Mouse (Mus musculus): ENCODE data around the gene Lmx1a.
A peak's percentile ranks its signal among the peaks of the same experiment; 100 is the strongest.

Lmx1a gene

DNA sequence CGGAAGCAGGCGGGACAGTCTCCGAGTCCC lies at the start of gene Lmx1a:
Lmx1a (plus strand) TSS at position 6 of the 30 bp plus-strand sequence.
- DNase-seq (ENCODE audit: low spot score): no peak

DNA sequence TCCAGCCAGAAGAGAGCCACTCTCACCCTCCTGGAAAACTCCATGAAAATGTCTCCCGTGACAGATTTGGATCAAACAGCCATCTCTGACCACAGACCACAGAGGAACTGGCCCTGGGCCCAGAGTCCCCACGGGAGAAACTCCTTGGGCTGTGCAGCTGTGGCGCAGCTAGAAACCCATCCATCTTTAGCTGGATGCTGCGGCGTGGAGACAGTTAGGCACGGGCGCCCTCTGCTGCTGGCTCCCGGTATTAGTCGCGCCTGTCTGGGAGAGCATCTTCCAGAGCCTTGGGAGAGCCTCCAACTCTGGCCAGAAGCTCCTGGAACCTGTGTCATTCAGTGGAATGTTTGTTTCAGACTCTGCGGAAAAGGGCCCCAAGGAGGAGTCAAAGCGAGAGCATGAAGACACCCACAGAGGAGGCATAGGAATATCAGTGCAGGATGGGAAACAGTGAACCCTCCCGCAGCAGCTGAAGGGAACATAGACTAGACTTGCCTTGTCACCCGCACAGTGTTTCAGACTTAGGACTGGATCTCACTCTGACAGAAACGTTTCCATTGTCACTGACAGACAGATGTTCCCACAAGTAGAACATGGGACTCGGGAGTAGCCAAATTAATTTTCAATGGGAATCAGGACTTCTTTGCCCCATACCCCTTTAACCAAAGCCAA lies 44.0 kb upstream of the Lmx1a start:
- DNase-seq (ENCODE audit: low spot score): peak; percentile 90

DNA sequence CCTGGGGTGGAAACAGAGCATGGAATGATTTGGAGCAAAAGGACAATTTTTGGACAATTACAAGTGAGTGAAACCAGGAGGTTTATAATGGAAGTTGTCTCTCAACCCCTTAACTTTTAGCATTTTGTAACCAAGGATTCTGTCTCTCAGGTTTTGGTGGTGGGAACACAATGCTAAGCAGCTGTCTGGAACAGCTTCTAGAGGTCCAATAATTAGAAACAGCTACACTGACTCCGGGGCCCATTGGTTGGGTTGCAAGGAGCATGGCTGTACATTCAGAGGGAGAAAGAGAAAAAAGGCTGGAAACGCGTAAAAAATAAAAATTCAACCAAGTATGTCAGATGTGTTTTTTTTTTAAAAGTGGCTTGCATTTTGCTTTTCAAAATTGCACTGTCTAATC lies 40.4 kb upstream of the Lmx1a start:
- no peak for DNase-seq (ENCODE audit: low spot score)

DNA sequence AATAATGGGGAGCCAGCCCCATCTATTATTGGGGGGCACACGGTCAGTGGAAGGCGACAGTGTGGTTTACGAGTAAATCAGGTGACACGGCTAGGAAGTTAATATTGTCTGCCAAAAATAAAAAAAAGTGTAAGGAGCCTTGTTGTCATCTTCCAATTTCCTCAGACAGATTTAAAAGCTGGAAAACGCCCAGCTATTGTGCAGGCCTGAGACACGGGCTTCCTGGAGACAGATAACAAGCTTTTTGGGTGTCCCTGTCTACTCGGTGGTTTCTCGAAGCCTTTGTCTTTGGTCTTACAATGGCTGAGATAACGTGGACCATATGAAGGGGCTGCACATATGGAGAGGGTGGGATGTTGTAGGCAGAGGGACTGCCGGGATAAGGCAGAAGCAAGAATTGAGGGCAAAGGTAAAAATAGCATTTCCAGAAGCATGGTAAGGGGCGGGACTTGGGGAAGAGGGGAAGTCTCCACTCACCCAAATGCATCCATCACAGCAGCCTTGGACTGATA lies 39.9 kb upstream of the Lmx1a start:
- DNase-seq (ENCODE audit: low spot score): no peak

DNA sequence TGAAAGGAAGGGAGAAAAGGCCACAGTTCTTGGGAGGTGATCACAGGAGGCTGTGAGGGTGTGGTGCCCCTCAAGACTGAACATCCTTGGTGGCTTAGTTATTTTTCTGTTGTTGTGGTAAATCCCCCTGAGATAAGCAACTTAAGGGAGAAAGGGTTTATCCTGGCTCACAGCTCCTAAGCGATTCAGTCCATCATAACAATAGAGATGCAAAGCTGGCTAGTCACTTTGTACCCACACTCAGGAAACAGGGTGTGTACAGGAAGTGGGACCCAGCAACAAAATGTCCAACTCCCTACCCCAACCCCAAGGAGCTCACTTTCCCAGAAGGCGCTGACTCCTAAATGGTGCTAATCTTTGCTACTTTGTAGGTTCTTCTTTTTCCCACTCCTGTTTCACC lies 36.7 kb upstream of the Lmx1a start:
- DNase-seq (ENCODE audit: low spot score): no peak

DNA sequence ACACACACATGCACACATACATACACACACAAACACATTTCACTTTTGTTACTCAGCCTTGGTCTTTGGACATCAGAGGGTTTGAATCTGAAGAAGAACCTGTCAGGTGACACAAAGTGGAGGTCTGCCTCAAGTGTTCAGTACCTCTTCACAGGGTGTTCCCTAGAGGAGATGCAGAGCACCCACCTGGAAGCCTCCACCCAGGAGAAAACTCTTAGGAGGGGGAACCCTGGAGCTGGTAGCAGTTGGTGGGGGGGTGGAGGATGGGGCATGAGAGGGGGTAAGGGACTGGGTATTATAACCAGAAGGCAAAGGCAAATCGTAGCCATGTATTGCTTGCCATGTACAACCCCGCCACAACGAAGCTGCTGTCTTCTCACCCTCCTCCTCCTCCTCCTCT lies 30.0 kb upstream of the Lmx1a start:
- DNase-seq (ENCODE audit: low spot score): no peak

DNA sequence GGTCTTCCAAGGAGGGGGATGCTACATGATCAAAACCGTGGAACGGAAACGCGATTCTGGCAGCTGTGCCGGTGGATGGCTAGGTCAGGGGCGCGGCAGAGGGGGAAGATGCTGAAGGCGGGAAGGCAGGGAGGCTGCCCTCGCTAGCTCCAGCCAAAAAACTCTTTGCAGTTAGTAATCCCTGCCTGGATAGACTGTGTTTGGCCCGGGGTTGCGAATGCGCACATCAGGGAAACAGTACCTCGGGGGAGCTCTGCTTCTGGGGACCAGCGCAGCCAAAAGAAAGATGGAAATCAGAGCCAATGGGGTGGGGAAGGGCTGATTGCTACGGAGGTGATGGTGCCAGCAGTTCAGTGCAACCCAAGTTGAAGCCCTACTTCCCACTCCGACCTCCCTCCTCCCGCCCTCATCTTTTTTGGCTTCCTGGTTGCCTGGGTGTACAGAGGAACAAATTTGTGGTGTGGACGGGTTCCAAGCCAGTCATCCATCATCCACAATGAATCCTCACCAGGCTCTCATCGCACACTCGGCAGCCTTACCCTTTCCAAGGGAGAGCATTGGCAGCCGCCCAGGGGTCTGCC lies 28.4 kb upstream of the Lmx1a start:
- peak; percentile 53 for DNase-seq (ENCODE audit: low spot score)

DNA sequence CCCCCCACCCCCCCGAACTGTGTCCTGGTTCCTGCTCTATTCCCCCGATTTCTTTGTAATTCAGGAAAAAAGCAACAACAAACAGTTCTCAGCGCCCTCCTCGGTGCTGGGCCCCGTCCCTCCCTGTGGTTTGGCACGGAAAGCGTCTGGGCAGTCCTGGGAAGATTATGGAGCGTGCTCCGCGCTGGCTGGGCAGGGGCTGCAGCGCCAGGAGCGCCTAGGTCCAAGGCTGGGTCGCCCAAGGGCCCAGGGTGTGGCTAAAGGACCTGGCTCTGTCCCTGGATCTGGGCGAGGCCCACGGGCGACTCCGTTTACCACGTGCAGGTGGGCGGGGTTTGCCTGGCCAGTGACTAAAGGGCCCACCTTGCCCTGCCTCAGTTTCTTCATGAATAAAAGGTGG lies 27.9 kb upstream of the Lmx1a start:
- peak; percentile 15 for DNase-seq (ENCODE audit: low spot score)

DNA sequence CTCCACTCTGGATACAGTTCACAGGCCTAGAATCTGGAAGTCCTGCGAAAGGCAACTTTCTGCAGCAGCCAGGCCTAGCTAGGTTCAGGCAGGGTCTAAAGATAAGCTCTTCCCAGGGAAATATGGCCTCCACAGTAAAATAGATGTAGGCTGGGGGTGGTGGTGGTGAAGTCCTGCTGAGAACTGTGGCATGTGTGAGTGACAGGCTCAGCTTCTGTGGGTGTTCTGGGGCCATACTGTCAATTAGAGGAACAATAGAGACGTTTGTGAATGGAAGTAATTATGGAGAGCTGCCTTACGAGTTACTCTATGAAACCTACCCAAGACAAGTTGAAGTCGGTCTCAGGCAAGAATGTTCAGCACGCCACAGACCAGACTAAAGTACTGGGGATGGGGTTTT lies 25.9 kb upstream of the Lmx1a start:
- no peak for DNase-seq (ENCODE audit: low spot score)

DNA sequence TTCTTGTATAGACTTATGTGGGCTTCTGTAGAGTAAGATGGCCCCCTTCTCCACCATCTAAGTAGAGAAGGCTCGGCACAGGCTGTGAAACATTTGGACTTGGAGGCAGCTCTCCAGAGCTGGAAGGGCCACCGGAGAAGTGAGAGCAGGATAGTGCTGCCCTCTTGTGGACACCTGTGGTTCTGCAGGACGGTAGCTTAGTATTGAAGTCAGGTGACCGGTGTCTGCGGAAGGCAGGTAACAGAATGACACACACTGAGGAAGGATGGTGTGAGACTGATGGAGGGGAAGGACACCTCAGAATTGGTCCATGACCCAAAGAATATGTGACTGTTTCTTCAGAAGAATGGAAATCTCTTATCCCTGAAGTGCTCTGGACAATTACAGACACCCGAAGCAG lies 19.2 kb upstream of the Lmx1a start:
- DNase-seq (ENCODE audit: low spot score): peak; percentile 60

DNA sequence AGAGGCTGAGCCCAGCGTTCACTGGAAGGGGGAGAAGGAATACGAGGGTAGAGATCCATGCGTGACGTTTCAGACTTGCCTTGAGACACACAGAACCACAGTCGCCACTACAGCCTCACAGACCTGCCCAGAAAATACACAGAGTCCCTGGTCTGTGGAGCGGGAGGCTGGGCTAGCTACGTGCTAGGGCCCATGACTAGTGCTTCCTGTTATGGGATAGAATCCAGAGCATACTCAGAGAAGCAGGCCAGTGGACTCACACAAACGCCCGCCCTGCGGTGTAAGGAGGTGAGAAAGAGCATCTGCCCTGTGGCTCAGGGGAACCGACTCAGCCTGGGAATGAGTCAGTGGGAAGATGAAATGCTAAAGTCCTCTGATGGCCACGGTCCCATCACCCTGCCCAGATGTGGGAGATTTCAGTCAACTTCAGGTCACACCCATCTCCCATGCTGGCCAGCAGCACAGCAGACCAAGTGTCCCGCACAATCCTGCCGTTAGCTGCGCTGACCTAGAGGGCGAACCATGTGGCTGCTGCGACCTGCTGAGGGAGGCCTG lies 16.5 kb upstream of the Lmx1a start:
- DNase-seq (ENCODE audit: low spot score): no peak

DNA sequence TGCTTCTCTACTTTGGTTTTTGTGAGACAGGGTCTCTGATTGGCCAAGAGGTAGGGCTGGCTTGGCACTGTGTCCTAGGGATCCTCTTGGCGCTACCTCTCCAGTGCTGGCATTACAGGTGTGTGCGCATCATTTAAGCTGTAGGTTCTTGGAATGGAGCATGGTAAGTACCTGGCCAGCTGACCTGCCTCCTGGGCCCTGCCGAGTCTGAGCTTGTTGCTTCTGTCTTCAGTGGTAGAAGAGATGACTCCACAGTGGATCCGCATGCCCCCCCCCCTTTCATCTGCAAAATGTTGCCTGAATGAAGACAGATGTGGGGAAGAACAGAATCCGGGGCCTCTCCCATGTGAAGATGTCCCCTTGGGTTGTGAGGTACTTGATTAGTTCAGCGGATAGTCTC lies 10.0 kb upstream of the Lmx1a start:
- no peak for DNase-seq (ENCODE audit: low spot score)

DNA sequence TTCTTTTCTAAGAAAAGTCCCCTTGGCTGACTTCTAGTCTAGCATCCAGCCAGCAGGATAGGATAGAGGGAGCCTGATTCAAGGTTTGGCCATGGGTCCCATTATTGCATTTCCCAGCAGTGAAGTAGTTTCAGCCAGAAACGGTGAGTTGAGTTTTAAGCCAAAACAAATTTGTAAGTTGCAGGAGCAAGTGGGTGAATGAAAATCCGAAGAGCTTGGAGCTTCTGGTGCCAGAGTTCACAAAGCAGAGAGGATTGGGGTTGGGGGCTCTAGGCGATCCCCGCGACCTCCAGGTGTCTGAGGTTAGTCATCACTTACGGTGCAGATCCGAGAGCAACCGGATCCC lies 1.1 kb upstream of the Lmx1a start:
- DNase-seq (ENCODE audit: low spot score): no peak

DNA sequence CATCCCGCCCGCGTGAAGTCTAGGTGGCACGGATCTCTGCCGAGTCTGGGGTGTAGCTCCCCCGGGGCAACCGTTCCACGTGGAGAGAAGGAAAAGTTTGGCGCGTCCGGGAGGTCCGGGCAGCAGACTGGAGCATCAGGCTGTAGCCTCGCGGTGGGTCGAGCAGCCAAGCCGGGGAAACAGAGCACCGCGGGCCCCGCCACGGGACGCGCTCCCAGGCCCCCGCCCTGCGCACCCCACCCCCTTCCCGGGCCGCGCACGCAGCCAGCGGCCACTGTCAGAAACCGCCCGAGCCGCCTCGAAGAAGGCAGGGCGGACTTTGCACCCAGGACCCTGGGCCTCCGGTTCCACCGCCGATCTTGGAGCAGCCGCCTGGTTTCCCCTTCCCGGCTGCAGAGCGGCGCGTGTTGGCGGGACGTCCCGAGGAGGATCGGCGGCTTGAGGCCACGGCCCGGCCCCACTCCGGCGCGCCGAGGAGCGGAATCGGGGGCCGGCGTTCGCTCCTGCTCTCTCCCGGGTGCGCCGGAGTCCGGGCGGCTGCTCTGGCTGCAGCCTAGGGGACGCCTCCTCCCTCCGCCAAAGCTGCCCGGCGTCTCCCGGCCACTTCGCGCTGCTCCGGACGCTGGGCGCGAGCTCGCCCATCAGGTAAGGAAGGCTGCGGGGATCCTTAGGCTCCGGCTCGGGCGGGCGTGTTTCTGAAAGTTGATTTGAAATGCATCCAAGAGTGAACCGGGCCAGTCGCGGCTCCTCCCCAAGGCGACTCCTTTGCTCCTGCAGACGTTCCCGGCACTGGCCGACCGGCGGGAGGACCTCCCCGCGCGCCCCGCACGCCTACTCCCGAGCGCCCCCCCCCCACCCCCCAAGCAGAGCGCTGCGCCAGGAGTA lies 448 bp upstream of the Lmx1a start:
- DNase-seq (ENCODE audit: low spot score): peak; percentile 11

DNA sequence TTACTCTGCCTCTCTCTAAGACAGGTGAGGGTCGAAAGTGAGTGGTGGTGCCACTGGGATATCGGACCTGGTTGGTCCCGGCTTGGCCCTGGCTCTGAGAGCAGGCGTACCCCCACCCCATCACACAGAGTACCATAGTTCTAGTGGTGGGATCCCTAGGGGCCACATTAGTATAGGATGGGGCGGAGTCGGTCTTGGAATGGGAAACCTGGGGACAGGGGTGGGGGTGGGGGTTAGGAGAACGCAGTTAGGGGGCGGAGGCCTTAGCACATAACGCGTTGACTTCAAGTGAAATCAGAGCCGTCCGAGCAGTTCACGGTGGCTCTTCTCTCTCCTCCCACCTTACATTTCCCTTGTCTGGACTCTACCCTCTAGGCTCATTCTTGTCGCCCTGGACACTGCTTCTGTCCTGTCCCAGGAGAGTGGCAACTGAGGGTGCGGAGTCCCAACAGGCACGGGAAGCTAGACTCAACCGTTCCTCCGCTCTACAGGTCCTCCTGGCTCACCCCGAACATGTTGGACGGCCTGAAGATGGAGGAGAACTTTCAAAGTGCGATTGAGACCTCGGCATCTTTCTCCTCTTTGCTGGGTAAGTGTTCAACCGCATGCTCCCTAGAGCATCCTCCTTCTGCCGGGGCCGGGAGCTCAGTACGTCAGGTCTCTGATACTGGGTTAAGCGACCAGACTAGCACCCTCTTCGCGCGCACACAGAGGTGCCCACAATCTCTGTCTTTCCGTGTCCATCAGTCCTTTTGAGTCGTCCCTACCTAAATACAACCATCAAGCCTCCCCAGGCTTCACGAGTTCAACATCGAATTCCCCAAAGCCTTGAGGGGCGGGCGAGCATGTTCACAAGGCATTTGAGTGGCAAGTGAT lies 463 bp downstream of the Lmx1a start:
- no peak for DNase-seq (ENCODE audit: low spot score)

DNA sequence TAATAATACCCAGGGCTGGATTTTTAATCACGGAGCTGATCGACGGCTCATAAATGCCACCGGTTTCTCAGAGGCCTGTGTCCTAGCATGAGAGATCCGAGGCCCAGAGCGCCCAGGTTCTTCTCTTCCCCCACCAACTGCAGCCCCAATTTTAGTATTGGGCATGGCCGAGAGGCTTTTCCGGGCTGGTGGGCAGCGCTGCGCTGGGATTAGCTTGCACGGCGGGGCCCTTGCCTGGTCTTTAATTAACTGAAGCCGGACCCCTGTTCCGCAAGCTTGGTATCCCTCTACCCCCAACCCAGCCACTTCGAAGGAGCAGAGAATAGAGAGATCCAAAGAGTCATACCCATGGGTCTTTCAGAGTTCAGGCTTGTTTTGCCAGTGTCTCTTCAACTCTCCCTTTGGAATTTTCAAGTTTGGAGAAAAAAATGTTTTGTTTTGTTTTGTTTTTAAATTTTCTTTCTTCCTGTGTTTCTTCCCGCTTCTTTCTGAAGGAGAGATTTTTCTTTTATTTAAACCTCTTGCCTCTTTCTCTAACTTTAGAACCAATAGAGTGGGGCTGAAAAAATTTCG lies 1.2 kb downstream of the Lmx1a start:
- no peak for DNase-seq (ENCODE audit: low spot score)

DNA sequence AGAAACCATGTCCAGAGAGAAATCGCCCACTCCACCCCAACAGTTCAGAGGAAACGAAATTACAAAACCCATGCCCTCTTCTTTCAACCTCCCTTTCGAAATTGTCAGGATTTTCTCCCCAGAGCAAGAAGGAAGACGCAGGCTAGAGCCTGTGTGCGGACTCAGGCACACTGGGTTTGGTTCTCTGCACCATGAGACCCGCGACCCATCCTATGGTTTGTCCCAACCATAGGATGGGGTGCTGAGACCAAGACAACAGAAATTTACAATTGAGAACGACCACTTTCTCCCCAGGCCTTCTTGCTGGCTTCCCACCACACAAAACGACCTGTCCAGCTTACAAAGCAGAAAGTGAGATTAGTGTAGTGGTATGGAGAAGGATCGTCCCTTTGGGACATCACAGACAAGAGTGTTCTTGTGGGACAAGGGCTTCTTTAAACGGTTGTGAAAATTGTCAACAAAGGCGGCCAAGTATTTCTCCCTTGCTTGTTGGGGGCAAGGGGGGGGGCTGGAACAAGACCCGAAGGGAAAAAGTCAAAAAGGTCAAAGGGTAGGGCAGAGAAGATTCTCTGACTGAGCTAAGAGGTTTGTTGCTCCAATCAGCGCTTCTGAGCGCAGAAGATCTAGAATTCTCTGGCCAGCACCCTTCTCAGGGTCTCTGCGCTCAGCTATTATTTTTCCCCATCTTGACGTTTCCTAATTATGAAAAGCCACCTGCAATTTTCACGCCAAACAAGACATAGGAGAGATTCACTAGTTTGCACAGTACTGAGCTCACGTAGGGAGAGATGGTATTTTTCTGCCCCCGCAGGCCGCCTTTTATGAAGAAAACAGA lies 1.9 kb downstream of the Lmx1a start:
- DNase-seq (ENCODE audit: low spot score): no peak

DNA sequence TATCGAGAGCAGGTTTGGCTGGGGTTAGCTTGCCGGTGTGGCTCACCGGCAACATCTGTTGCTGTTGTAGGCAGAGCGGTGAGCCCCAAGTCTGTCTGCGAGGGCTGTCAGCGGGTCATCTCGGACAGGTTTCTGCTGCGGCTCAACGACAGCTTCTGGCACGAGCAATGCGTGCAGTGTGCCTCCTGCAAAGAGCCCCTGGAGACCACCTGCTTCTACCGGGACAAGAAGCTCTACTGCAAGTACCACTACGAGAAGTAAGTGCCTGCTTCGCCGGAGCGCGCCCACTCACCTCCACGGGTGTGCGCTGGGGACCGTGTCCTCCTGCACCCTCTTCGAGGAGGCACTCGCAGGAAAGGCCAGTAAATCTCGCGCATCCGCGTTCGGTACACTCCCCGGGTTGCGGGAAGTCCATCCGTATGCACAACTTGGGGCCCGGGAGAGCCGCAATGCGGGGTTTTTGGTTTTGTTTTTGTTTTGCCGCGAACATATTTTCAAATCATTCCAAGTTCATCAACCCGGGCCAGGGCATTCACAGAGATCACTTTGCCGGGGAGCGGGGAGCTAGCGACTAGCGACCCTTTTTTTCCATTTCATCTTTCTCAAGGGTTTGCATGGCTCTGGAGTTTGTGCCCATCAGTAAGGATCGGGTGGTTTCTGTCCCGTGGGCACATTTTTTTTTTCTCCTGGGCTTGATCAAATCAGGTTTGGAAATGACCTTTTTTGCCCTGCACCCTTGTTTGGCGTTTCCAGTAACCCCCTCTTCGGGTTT lies 3.1 kb downstream of the Lmx1a start:
- no peak for DNase-seq (ENCODE audit: low spot score)

DNA sequence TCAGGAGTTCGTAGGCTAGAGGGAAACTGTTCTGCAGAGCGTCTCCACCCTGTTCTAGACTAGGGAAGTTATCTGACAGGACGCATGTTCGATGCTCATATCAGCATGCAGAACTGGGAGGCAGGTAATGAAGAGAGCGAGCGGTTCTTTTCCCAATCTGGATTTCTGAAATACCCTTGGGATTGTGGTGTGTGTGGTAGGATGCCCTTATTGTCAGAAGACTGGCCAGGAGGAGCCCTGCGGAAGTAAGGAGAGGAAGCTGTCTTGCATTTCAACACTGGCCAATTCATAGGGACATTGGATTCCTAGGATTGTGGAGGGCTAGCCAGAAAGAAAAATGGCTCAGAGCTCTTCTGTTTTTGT lies 3.6 kb downstream of the Lmx1a start:
- DNase-seq (ENCODE audit: low spot score): no peak

DNA sequence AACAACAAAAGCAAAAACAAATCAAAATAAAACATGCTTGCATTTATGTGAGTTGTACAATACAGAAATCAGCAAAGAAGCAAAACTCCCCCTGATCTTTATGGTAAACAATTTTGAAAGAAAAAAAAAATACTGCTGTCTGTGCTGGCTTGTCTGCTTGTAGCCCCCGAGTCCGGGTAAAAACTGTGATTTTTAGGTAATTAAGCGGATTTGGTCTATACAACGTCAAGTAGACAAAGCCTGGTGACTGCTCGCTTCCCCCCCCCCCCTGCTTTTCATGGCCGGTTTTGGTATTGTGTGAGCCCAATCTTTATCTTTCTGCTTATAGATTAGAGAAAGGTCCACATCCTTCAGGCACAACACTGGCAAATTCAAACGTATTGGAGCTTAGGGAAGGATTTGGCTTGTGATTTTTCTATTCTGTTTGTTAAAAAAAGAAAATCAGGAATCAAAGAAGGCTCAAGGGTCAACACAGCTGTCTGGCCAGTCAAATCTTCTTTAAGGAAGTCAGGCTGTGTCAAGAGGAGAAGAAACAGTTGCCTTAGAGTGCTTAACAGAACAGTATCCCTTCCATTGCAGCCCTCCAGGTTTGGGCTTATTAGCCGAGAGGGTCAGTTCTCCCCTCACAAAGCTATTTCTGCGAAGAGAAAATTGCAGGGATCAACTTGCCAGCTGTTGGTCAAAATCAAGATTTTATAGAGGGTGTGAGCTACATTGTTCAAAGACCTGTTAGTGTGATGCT lies 4.6 kb downstream of the Lmx1a start:
- DNase-seq (ENCODE audit: low spot score): no peak

All from ovary, postnatal 14 days (tissue).